Mouse (Mus musculus) intestine, embryonic 16.5 days (tissue): Measurements from ENCODE around the gene Birc7. TPM values are rescaled to one million over a fixed set of nuclear protein-coding genes. Genes with fewer than 3 reads are reported as not detected.

Experiments used
- ATAC-seq: fragments of 200-750 bp; cut with Nextera tagmentation; 2 replicates; pipeline ENCODE4 v1.8.0; 2017; ENCODE audit warnings: moderate TSS enrichment, moderate library complexity
- H3K27ac ChIP-seq: fragments of 300-500 bp; sonication (generic); 2 replicates; pipeline ENCODE4 v1.5.1; 2014; ENCODE audit warnings: mild to moderate bottlenecking, low read length
- H3K27me3 ChIP-seq: fragments of 300-500 bp; sonication (generic); replicated peaks from 2 replicates; pipeline ENCODE4 v1.6.1; 2014; ENCODE audit warnings: low read length, control low read depth, mixed read lengths; ENCODE audit not compliant: control insufficient read depth, insufficient read depth
- H3K36me3 ChIP-seq: fragments of 300-500 bp; sonication (generic); 2 replicates; pipeline ENCODE4 v1.6.1; 2014; ENCODE audit warnings: low read length, control low read depth; ENCODE audit not compliant: control insufficient read depth, insufficient read depth
- H3K4me1 ChIP-seq: fragments of 300-500 bp; sonication (generic); 2 replicates; pipeline ENCODE4 v1.6.1; 2014; ENCODE audit warnings: low read length, control low read depth, mixed read lengths; ENCODE audit not compliant: control insufficient read depth, insufficient read depth
- H3K4me2 ChIP-seq: fragments of 300-500 bp; sonication (generic); 2 replicates; pipeline ENCODE4 v1.6.1; 2014; ENCODE audit warnings: low read depth, low read length, control low read depth
- H3K4me3 ChIP-seq: fragments of 300-500 bp; sonication (generic); 2 replicates; pipeline ENCODE4 v1.5.1; 2014; ENCODE audit warnings: mild to moderate bottlenecking, low read length
- H3K9ac ChIP-seq: fragments of 300-500 bp; sonication (generic); 2 replicates; pipeline ENCODE4 v1.6.1; 2014; ENCODE audit warnings: low read depth, low read length
- H3K9me3 ChIP-seq: fragments of 300-500 bp; sonication (generic); 2 replicates; pipeline ENCODE4 v1.6.1; 2016; ENCODE audit warnings: low read length, control low read depth; ENCODE audit not compliant: control insufficient read depth
- WGBS: fragments of 180-500 bp; shearing (Covaris S2); extraction: QIAGEN DNeasy Blood & Tissue Kit; methylation state at CpG from one replicate; pipeline ENCODE4 v1.1.7; 2014; 5-methylcytosine and 5-hydroxymethylcytosine counted together
- polyA plus RNA-seq: library from polyadenylated mRNA; unstranded; fragments of >200 nt; fragmentation: Nextera tagmentation; extraction: Ambion mirVana; gene quantifications from 2 replicates; pipeline ENCODE4 v1.2.1, GENCODE M21; 2015

Birc7 gene
- polyA plus RNA-seq, 1 experiment from 2014 or later, result 0.09 TPM

DNA sequence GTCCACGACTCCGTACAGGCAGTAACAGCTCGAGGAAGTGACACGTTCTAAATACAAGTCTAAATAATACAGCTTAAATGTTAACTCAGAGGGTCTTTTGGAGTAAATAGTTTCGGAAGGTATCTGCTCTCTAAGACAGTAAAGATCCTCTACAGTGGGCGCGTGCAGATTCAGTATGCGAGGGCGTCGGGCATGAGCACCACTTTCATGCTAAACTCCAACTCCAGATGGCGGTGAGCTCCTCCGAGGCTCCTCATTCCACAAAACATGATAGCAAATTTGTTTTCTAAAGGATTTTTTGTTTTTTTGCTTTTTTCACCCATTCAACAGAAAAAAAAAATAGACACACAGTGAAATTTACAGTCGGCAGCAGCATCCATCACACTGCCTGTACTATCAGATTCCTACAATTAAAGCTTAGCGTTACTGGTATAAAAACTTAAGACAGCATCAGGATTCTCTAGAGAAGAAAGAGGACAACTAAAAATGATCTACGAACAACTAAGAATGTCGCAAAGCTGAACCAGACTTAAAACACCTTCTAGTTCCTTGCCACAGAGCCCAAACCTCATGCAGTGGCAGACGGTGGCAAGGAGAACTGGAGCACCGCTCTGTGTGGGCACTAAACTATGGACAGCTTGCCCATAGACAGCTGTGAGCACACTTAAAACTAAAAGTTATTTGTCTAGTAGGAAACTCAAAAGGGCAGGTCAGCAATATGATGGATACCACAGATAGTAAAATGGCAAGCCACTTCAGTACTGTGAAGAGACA, 24.2 kb upstream of the Birc7 start:
- no peak for ATAC-seq
- WGBS, result 93% methylated on average over 18 of the region's 18 CpGs
- no peaks in the 10 kb centered on the region for H3K36me3 ChIP-seq

GRCm38 (mm10) chr2:180905556-180906221, 23.1 kb upstream of the Birc7 start:
- Histone ChIP-seq H3K27me3 (no peaks in the 10 kb centered on the region), H3K27ac (no peak overlapping the region), H3K36me3 (peaks cover 5% of the 10 kb centered on the region), H3K4me1 (no peaks in the 10 kb centered on the region), H3K4me2 (no peak overlapping the region), H3K9me3 (no peaks in the 10 kb centered on the region), H3K9ac (no peak overlapping the region), H3K4me3 (no peak overlapping the region)
- no peak for ATAC-seq
- WGBS, result 53% methylated on average over 5 of the region's 5 CpGs

More for the DNA sequence above, 24.2 kb upstream of the Birc7 start:
- no peaks in the 10 kb centered on the region for H3K4me1 ChIP-seq
- H3K27me3 ChIP-seq, result no peaks in the 10 kb centered on the region
- H3K9me3 ChIP-seq, result no peaks in the 10 kb centered on the region
- H3K4me3 ChIP-seq, result no peak overlapping the region
- no peak overlapping the region for H3K4me2 ChIP-seq
- H3K9ac ChIP-seq, result no peak overlapping the region
- no peak overlapping the region for H3K27ac ChIP-seq

DNA sequence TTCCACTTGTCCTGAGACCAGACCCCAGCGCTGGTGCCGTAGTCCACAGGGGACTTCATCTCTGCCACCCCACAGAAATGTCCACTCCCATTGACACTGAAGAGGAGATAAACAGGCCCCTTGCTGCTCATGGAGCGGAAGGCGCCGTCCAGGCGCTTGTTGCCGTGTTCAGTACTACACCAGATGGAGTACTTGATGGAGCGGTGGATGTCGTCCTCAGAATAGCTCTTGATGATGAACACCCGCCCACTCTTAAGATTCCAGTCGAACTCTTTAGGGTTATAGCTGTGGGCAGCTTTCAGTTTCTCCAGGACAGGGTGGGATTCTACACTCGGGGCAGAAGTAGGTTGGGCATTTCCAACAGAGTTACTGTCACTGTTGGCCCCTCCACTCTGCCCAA, 17.9 kb upstream of the Birc7 start:
- no peak overlapping the region for H3K4me2 ChIP-seq

DNA sequence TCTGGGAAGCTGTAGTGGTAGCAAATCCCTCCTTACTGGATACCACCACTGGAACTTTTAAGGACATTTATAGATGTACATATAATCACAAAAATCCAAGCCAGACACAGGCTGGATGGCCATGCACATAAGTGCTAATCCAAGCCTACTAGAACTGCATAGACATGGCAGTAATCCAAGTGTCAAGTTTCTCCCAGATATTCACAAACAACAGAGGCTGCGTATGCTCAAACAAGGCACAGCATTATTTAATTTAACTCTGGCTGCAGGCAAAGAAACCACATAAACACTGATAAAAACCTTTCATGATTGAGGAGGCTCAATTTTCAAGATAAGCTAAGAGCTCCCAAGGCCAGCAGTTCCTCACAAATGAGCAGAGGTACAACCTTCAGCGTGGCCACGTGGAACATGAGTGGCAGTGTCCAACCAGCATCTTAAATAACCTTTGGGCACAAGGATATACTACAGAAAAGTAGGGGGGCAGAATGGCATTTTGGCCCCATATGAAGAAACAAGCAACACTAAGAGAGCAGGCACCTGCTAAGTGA, 12.9 kb upstream of the Birc7 start:
- Histone ChIP-seq H3K27me3 (no peaks in the 10 kb centered on the region), H3K4me1 (peaks cover 26% of the 10 kb centered on the region), H3K36me3 (peaks cover 26% of the 10 kb centered on the region), H3K9me3 (no peaks in the 10 kb centered on the region), H3K9ac (no peak overlapping the region), H3K4me3 (no peak overlapping the region), H3K27ac (no peak overlapping the region), H3K4me2 (no peak overlapping the region)
- 62% methylated on average over 3 of the region's 3 CpGs for WGBS
- no peak for ATAC-seq

More for the DNA sequence above, 17.9 kb upstream of the Birc7 start:
- Histone ChIP-seq H3K9me3 (no peaks in the 10 kb centered on the region), H3K4me1 (peaks cover 9% of the 10 kb centered on the region; the same call in 1 of the 2 replicates), H3K27me3 (no peaks in the 10 kb centered on the region), H3K4me3 (no peak overlapping the region), H3K27ac (no peak overlapping the region), H3K9ac (no peak overlapping the region), H3K36me3 (peaks cover 28% of the 10 kb centered on the region)
- no peak for ATAC-seq
- WGBS, result 95% methylated on average over 12 of the region's 12 CpGs

- peak overlapping the region; percentile 68 for H3K27ac ChIP-seq
Measured at GRCm38 (mm10) chr2:180919913-180920809, 8.7 kb upstream of the Birc7 start.

GRCm38 (mm10) chr2:180920810-180921400, 7.9 kb upstream of the Birc7 start, which contains the start of gene Ythdf1:
TSS of gene Ythdf1 (minus strand) at chr2:180920949.
- Histone ChIP-seq H3K9ac (peak within 1 kb of the TSS; percentile 100), H3K27ac (peak within 1 kb of the TSS; percentile 68), H3K4me2 (peak within 1 kb of the TSS; percentile 86), H3K4me3 (peak within 1 kb of the TSS; percentile 100), H3K4me1 (peaks cover 17% of the 10 kb centered on the region), H3K27me3 (no peaks in the 10 kb centered on the region), H3K36me3 (peaks cover 6% of the 10 kb centered on the region; the same call in 1 of the 2 replicates), H3K9me3 (no peaks in the 10 kb centered on the region)
- ATAC-seq, result peak; percentile 95
- under 1% methylated on average over 53 of the region's 56 CpGs for WGBS

More at GRCm38 (mm10) chr2:180919913-180920809, 8.7 kb upstream of the Birc7 start:
- H3K4me3 ChIP-seq, result peak overlapping the region; percentile 100
- peaks cover 23% of the 10 kb centered on the region for H3K4me1 ChIP-seq
- H3K27me3 ChIP-seq, result no peaks in the 10 kb centered on the region
- peak overlapping the region; percentile 86 for H3K4me2 ChIP-seq
- H3K9me3 ChIP-seq, result no peaks in the 10 kb centered on the region
- H3K9ac ChIP-seq, result peak overlapping the region; percentile 100
- under 1% methylated on average over 61 of the region's 61 CpGs for WGBS
- H3K36me3 ChIP-seq, result peaks cover 12% of the 10 kb centered on the region; the same call in 1 of the 2 replicates
- peak; percentile 69 for ATAC-seq

GRCm38 (mm10) chr2:180922739-180923138, 6.1 kb upstream of the Birc7 start:
- H3K4me2 ChIP-seq, result no peak overlapping the region
- no peaks in the 10 kb centered on the region for H3K27me3 ChIP-seq
- no peak for ATAC-seq
- H3K9me3 ChIP-seq, result no peaks in the 10 kb centered on the region
- no peak overlapping the region for H3K9ac ChIP-seq
- H3K4me1 ChIP-seq, result peaks cover 7% of the 10 kb centered on the region
- 84% methylated on average over 6 of the region's 6 CpGs for WGBS
- peaks cover 3% of the 10 kb centered on the region; the same call in 1 of the 2 replicates for H3K36me3 ChIP-seq
- H3K27ac ChIP-seq, result no peak overlapping the region
- H3K4me3 ChIP-seq, result no peak overlapping the region

DNA sequence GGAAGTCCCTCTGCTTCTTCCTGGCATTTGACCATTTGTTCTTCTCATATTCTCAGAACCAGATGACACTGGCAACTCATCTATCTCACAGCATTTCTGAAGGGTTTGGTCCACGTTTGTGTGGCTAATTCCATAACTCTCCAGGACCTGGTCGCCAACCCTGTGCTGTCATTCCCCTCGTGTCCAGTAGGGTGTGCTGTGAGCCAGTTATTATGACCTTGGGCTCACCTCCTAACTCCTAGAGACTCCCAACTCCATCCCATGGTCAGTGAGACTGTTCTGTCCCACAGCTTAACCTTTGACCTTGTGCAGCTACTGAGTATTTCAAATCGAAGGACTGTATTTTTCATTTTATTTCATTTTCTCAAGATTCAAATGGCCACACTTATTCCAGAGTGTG, 3.6 kb upstream of the Birc7 start:
- WGBS, result 7% methylated on average over 4 of the region's 4 CpGs

More for the DNA sequence above, 3.6 kb upstream of the Birc7 start:
- Histone ChIP-seq H3K4me2 (no peak overlapping the region), H3K27me3 (no peaks in the 10 kb centered on the region), H3K9ac (no peak overlapping the region), H3K4me1 (no peaks in the 10 kb centered on the region), H3K4me3 (no peak overlapping the region), H3K36me3 (no peaks in the 10 kb centered on the region), H3K27ac (no peak overlapping the region), H3K9me3 (no peaks in the 10 kb centered on the region)
- ATAC-seq, result no peak
